Mouse (Mus musculus): Measurements from ENCODE around the gene Itga4.

DNA sequence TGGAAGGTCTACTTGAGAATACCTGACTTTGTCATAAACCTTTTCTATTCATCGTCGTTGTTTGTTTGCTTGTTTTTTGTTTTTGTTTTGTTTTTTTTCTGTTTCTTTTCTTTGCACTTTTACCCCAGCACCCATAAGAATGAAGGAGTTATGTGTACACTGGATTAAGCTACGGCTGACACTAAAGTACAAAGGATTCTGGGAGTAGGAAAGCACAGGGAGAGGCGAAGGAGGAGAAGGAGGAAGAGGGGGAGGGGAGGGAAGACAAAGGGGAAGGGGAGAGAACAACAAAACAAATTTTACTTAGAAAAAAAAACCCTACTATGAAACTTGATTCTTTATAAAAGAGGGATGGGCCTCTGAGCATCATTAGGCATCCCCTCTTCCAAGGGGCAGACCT lies 2.2 kb downstream of the Itga4 start:
- TF ChIP-seq TAL1 (IDR thresholded peaks at IDR 0.05; ENCODE audit: low read length) (no peak), GATA1 (IDR thresholded peaks at IDR 0.05; ENCODE audit: low read length) (no peak)
